Mouse (Mus musculus) testis, adult 2 months (tissue): ENCODE results near the gene Dctn5.

Source experiments
- CTCF ChIP-seq: fragments of 200-500 bp; IDR thresholded peaks from 2 replicates; pipeline ENCODE4 v1.5.1; 2012; ENCODE audit warnings: low read depth, mild to moderate bottlenecking, inconsistent platforms, low read length, moderate library complexity; ENCODE audit not compliant: control insufficient read depth, insufficient read depth, insufficient replicate concordance
- POLR2A ChIP-seq: fragments of 200-500 bp; IDR thresholded peaks from 2 replicates; pipeline ENCODE4 v1.6.1; 2012; ENCODE audit warnings: low read depth, mild to moderate bottlenecking, inconsistent platforms, low read length, moderate library complexity; ENCODE audit not compliant: control insufficient read depth

GRCm38 (mm10) chr7:122098009-122098408 lies 34.8 kb upstream of the Dctn5 start:
- TF ChIP-seq CTCF (no peak), POLR2A (no peak)
